Mouse (Mus musculus) sigmoid colon, adult 10 weeks (tissue): ENCODE results near the gene Ppt2. TPM values are rescaled to one million over a fixed set of nuclear protein-coding genes. Genes with fewer than 3 reads are reported as not detected.

Experiments used
- polyA plus RNA-seq: library from polyadenylated mRNA; stranded (reverse); fragments of 350-450 nt; fragmentation: Illumina TruSeq; extraction: RNeasy Lipid Tissue Mini Kit (QIAGEN cat#74804); gene quantifications from one replicate; pipeline ENCODE4 v1.2.3, GENCODE M21; 2014; ENCODE audit warnings: low read depth, low replicate concordance

Gene Ppt2
- polyA plus RNA-seq: 4.5 TPM

GRCm38 (mm10) chr17:34627943-34628643, at the start of gene Ppt2:
Gene Ppt2, minus strand, starts transcription at chr17:34628510.

GRCm38 (mm10) chr17:34670235-34670634, 41.9 kb upstream of the Ppt2 start, which contains the start of gene Tnxb:
Gene Tnxb, plus strand, starts transcription at chr17:34670535.

GRCm38 (mm10) chr17:34646906-34647787, 18.8 kb upstream of the Ppt2 start, which contains the start of gene Atf6b:
Gene Atf6b, plus strand, starts transcription at chr17:34647146.

GRCm38 (mm10) chr17:34644608-34645007, 16.3 kb upstream of the Ppt2 start, which contains the start of gene Fkbpl:
Gene Fkbpl, plus strand, starts transcription at chr17:34644764.

GRCm38 (mm10) chr17:34629221-34629751, 976 bp upstream of the Ppt2 start, which contains the start of gene Prrt1:
Gene Prrt1, plus strand, starts transcription at chr17:34629533.

GRCm38 (mm10) chr17:34615871-34616270, 12.4 kb downstream of the Ppt2 start, which contains the start of gene Egfl8:
Gene Egfl8, minus strand, starts transcription at chr17:34615971.

GRCm38 (mm10) chr17:34604061-34604508, 24.2 kb downstream of the Ppt2 start, which contains the start of gene Agpat1:
Gene Agpat1, plus strand, starts transcription at chr17:34604262.

GRCm38 (mm10) chr17:34603375-34604060, 24.8 kb downstream of the Ppt2 start, which contains the start of gene Rnf5:
Gene Rnf5, minus strand, starts transcription at chr17:34603690.

GRCm38 (mm10) chr17:34597566-34598095, 30.7 kb downstream of the Ppt2 start, which contains the start of gene Ager:
Gene Ager, plus strand, starts transcription at chr17:34597862.

GRCm38 (mm10) chr17:34591029-34591993, 37.0 kb downstream of the Ppt2 start, which contains the start of gene Pbx2:
Gene Pbx2, plus strand, starts transcription at chr17:34591266.

GRCm38 (mm10) chr17:34589681-34590101, 38.6 kb downstream of the Ppt2 start, which contains the start of gene Gpsm3:
Gene Gpsm3, plus strand, starts transcription at chr17:34589806.

Other genes with a start within 250 kb of the Ppt2 start
- gene BC051142, start 229.7 kb downstream of the Ppt2 start, polyA plus RNA-seq: 2.1 TPM
- gene Btnl4, start 151.2 kb downstream of the Ppt2 start, polyA plus RNA-seq: 33.2 TPM
- 80.8 TPM for gene Btnl6, start 111.2 kb downstream of the Ppt2 start, polyA plus RNA-seq
- gene Notch4, start 64.2 kb downstream of the Ppt2 start, polyA plus RNA-seq: 0.76 TPM
- 1.6 TPM for gene Gpsm3, start 38.7 kb downstream of the Ppt2 start, polyA plus RNA-seq
- 21.6 TPM for gene Pbx2, start 37.2 kb downstream of the Ppt2 start, polyA plus RNA-seq
- gene Ager, start 30.6 kb downstream of the Ppt2 start, polyA plus RNA-seq: not detected
- gene Rnf5, start 24.8 kb downstream of the Ppt2 start, polyA plus RNA-seq: 50.6 TPM
- 4.8 TPM for gene Agpat1, start 24.2 kb downstream of the Ppt2 start, polyA plus RNA-seq
- not detected for gene Egfl8, start 12.5 kb downstream of the Ppt2 start, polyA plus RNA-seq
- gene Prrt1, start 1.0 kb upstream of the Ppt2 start, polyA plus RNA-seq: 1.1 TPM
- gene Fkbpl, start 16.3 kb upstream of the Ppt2 start, polyA plus RNA-seq: 4.4 TPM
- gene Atf6b, start 18.6 kb upstream of the Ppt2 start, polyA plus RNA-seq: 2.8 TPM
- gene Tnxb, start 42.0 kb upstream of the Ppt2 start, polyA plus RNA-seq: 0.16 TPM
- gene C4b, start 115.4 kb upstream of the Ppt2 start, polyA plus RNA-seq: 1.8 TPM
- not detected for gene Cyp21a1, start 176.1 kb upstream of the Ppt2 start, polyA plus RNA-seq
- gene Stk19, start 208.4 kb upstream of the Ppt2 start, polyA plus RNA-seq: 23.0 TPM
- 3.0 TPM for gene Dxo, start 208.5 kb upstream of the Ppt2 start, polyA plus RNA-seq
- gene Skiv2l, start 221.7 kb upstream of the Ppt2 start, polyA plus RNA-seq: 5.6 TPM
- 1.1 TPM for gene Nelfe, start 221.9 kb upstream of the Ppt2 start, polyA plus RNA-seq
- gene Cfb, start 234.0 kb upstream of the Ppt2 start, polyA plus RNA-seq: 18.5 TPM